Mouse (Mus musculus) liver (tissue): Measurements from ENCODE around the gene Fibp.
"Not testable (repeated sequence)": the region's sequence is repeated elsewhere in the genome, so short reads cannot be mapped to it uniquely, and the experiment has no call there.

Experiments
- DNase-seq: peaks from one replicate; pipeline ENCODE4 v3.0.0-alpha.2; 2020; ENCODE audit warnings: mixed read lengths

The Fibp gene

DNA sequence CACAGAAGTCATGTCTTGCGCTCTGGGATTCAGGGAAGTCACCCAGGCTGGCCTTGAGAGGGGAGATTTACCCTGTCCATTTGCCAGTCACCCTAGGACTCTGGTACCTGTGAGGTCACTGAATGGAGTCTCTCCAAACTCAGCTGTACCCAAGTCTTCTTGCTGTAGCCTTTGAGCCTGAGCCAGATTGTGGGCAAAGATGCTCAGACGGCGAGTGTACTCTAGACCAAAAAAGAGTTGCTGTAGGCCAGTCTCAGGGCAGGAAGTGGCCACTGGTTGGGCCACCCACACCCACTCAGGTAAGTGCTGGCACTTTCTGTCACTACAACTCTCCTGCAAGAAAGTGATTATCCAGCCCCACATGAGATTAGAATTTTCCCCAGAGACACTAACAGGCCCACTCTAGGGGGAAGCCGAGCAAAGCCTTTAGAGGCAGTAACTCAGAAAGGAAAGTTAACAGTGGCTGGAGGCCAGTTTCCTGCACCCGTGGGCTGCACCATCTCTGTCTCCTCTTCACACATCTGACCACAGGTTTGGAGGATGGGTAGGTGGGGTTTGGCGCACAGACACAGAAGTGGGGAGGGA, 6.6 kb downstream of the Fibp start:
- no peak for DNase-seq

DNA sequence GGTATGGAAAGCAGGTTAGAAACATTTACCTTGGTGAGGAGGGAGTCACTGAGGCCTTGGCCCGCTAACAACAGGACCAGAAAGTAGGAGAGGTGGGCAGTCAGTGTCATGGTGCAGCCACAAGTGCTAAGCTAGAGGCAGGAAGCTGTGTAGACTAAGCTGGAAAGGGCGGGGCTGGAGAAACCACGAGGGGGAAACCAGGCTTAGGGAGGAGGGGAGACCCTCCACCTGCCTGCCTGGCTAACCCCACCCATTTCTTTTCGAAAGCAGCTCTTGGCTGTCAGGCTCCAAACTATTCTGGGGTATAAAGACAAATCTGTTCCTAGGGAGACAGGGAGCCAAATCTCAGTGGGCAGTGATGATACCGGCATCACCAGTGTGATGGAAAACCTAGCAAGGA, 8.0 kb downstream of the Fibp start, which contains the start of gene Ctsw:
TSS of gene Ctsw (minus strand) at position 134 of the 400 bp plus-strand sequence.
- DNase-seq = no peak

DNA sequence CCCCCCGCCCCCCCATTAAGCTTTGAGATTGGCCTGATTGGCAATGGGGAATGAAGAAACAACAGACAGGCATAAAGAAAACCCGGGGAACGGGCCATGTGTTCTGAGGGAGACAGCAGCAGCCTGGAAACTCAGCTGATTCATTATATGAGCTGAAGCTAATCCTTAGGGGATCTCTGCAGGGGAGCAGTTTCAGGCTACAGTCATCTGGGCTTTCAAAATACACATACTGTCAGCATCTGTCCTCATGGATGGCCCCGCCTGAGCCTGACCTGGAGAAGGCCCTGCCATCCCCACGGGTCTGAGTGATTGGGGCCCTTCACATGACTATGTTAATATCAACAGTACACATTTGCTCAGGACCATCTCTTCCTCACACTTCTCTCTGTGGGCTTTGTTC, 11.4 kb downstream of the Fibp start:
- no peak for DNase-seq

DNA sequence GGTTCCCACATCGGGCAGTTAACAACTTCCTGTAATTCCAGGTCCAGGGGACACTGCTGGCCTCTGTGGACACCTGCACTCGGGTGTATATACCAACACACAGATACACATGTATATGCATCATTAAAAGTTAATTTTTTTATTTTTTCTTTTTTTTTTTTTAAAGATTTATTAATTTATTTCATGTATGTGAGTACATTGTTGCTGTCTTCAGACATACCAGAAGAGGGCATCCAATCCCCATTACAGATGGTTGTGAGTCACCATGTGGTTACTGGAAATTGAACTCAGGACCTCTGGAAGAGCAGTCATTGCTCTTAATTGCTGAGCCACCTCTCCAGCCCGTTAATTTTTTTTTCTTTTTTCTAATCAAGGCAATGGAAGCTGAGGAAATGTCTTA, 12.4 kb downstream of the Fibp start:
- no peak for DNase-seq

DNA sequence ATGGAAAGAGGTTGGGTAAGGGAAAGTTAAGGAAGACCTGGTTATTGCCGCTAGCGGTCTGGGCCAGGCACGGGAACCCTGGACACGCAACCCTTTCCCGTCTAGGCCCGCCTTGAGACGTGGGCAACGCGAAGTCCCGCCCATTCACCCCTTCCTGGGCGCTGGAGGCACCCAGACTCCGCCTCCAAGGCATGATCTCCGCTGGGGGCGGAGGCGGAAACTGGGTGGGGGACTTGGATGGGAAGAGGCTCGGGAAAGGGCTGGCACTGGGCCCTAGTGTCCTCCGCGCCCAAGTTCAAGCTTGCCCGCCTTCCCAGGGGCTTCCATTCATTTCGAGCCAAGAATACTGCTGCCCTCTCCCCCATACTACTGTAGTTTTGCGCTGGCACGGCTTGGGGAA, 13.3 kb downstream of the Fibp start, which contains the start of gene Efemp2:
TSS of gene Efemp2 (plus strand) at position 235 of the 400 bp plus-strand sequence.
- DNase-seq = peak; percentile 85

DNA sequence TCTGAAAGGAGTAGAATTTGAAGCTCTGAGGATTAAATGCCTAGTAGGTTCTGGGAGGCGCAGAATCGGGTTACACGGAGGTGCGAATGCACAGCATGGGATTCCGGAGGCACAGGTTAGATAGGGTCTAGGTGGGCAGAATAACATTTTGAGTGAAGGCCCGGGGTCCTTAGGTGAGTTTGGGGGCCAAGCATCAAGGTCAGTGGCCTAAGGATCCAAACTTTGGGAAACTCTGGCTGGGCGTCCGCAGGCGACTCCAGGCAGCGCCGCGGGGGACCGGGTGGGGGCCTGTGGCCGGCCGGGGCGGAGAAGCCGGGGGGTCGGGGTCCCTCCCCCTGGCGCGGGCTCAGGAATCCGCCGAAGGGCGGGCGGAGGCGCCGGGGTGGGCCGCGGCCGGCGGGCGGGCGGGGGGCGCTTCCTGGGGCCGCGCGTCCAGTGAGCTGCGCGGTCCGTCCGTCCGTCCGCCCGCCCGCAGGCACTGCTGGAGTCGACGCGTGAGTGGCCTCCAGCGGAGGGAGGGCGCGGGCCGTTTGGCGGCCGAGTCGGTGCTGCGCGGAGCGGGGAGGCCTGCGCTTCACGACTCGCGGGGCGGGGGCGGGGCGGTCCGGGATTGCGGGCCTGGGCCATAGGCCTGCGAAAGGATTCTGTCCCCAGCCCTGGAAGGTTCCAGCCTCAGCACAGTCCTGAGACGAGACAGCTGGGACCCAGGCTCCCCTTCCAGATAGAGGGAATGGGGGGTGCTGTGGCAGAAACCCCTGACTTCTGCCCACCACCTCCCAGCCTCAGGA, 14.1 kb downstream of the Fibp start:
- peak; percentile 42 for DNase-seq

DNA sequence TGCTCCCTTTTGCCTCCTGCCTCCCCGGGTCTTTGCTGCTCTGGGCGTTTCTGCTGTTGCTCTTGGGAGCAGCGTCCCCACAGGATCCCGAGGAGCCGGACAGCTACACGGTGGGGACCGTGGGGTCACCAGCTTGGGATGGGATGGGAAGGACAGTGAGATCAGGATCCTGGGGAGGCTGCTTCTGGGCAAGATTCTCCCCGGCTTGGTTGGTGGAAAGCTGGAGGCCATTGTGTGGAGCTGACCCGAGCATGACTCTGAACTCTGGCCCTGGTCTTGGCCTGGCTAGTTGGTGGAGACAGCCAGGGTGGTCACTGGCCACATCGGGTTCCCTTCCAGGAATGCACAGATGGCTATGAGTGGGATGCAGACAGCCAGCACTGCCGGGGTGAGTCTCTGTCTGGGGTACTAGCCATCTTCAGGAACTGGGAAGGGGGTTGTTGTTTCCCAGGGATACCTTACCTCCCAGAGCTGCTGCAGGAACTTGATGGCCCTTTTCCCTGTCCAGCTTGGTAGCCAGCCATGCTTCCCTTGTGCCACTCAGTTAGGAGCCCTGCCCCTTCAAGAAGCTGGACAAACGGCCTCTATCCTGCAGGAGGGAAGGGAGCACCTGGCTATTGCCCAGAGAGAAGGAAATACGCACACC, 14.8 kb downstream of the Fibp start:
- no peak for DNase-seq

DNA sequence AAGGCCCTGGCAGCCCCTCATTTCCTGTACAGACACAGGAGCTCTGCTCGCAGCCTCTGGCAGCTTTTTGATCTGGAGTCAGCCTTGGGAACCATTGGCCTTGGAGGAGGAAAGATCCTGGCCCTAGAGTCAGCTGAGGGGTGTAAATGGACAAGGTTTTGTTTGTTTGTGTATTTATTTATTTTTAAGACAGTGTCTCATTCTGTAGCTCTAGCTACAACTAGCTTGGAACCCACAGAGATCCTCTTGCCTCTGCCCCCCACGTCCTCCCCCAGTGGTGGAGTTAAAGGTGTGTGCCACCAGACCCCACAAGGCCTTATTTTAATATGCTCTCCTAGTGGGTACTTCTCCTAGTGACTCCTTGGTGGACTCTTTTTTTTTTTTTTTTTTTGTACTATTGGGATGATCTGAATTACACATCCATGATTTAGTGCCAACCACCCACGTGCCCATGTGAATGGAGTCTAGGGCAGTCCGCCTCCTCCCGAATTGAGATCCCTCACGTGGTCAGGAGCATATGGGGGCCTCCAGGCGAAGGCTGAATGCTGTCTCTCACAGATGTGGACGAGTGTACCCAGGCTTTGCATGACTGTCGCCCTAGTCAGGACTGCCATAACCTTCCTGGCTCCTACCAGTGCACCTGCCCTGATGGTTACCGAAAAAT, 16.7 kb downstream of the Fibp start:
- no peak for DNase-seq

DNA sequence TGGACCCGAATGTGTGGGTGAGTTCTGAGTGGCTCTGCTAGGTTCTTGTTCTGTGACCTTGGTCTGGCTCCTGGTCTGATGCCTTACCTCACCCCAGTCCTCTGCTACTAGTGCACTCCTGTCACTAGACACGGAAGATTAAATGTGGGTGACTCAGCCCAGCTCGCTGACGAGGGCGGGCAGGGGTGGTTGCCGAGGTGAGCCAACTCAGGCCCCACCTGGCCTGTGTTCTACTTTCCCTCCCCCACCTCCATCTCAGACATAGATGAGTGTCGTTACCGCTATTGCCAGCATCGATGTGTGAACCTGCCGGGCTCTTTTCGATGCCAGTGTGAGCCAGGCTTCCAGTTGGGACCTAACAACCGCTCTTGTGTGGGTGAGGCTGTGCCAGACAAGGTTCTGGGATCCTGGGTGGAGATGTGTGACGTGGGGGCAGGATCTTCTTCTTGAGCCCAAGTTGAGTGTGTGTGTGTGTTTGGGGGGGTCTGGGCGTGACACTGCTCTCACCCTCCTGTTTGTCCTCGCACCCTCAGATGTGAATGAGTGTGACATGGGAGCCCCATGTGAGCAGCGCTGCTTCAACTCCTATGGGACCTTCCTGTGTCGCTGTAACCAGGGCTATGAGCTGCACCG, 17.4 kb downstream of the Fibp start:
- DNase-seq = no peak

DNA sequence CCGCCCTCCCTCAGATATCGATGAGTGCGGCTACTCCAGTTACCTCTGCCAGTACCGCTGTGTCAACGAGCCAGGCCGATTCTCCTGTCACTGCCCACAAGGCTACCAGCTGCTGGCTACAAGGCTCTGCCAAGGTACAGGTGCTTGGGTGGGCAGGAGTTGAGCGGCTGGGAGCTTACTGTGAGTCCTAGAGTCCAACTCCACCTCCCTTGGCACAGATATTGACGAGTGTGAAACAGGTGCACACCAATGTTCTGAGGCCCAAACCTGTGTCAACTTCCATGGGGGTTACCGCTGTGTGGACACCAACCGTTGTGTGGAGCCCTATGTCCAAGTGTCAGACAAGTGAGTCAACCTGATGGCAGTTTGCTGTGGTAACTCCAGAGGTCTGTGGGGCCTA, 19.6 kb downstream of the Fibp start:
- DNase-seq = no peak

DNA sequence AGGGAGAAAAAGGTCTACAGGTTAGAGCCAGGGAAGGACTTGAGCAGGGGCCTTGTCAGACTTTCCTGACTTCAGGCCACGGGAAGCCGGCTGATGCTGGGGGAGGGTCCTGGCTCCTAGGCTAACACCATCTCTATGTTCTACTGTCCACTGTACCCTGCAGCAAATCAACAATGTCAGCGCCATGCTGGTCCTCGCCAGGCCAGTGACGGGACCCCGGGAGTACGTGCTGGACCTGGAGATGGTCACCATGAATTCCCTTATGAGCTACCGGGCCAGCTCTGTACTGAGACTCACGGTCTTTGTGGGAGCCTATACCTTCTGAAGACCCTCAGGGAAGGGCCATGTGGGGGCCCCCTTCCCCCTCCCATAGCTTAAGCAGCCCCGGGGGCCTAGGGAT, 21.0 kb downstream of the Fibp start:
- DNase-seq = no peak

DNA sequence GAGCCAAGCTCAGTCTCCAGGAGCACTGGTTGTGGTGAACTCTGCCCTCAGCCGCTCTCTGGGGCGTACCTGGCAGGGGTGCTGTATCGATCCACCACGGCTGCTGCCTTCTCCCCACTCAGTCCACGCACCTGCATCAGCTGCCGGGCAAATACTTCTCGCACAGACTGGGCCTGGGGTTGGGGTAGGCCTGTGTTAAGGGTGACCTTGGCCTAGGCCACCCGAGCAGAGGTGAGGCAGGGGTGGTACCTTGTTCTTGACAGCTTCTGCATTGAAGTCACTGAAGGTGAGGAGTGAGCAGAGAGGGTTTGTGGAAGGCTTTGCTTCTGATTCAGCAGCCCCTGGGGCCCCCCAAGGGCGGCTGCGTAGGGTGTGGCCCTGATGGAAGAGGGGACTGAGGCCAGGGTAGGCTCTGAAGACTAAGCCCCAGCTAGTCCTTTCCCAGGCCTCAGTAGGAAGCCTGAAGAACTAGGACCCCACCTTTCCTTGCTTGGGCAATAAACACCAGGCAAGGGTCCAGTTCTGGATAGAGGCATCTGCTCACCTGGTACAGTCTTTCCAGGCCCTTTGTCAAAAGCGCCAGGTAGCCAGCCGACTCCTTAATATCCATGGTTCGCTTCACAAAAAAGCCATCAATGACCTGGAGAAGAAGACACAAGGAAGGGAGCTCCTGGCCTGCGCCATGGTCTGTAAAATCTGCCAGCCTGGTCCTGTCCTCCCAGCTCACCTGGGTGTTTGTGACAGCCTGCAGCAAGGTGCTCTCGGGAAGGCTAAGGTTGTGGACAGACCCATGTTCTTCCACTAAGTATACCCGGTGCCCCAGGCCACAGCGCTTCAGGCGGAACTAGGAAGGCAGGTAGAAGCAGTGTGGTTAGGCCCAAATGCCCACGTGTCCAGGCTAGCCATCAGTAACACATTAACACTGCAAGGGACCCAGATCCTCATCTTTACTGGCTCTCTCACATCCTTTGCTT, 23.3 kb downstream of the Fibp start:
- DNase-seq = no peak

DNA sequence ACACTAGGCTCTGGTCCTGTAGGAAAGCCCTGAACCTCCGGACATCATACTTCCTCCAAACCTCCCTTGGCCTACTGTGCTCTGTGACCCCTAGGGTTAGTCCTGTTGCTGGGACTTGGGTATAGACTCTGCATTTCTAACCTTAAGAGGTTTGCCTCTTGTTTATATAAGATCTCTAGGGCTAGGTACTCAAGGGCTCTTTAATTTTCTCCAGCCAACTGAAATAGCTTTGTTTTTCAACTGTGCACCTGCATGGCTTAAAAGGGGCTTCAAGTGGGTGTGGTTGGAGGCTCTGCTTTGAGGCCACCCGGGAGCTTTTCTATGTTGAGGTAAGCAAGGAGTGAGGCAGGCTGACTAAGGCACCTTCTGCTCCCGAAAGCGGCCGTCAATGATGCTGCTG, 24.1 kb downstream of the Fibp start:
- DNase-seq = no peak

DNA sequence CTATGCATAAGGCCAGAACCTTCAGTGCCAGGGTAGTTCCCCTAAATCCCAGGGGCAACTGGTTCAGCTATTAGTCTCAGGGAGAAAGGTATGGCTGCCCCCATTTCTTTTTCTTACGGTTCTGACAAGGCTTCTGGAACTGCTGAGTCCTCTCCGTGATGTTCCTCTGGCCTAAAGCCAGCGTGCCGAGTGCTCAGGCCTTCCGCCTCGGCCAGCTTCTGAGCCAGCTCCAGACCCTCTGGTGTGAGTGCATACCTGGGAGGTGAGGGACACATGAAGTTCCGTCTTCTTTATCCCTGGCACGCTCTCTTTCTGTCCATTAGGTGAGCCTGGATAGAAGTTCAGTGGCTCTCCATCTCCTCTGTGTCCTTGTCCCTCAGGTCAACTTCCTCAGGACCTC, 25.0 kb downstream of the Fibp start:
- DNase-seq = no peak

DNA sequence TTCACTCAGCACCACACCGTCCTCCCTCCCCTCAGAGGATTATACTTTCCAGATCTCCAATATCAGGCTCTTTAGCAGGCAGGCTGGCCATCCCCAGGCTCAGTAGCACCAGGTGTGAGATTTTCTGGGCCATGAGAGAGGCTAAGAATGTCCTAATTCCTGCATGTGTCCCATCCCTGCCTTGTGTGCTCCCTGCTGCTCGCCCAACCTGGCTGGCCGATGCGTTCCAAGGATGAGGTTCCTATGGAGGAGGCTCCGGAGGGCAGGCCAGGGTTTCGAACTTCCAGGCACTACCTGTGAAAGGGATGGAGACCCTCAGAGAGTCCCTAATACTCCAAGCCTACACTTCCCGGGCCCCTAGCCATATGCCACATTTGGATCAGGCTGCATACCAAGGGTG, 25.4 kb downstream of the Fibp start:
- DNase-seq = no peak

DNA sequence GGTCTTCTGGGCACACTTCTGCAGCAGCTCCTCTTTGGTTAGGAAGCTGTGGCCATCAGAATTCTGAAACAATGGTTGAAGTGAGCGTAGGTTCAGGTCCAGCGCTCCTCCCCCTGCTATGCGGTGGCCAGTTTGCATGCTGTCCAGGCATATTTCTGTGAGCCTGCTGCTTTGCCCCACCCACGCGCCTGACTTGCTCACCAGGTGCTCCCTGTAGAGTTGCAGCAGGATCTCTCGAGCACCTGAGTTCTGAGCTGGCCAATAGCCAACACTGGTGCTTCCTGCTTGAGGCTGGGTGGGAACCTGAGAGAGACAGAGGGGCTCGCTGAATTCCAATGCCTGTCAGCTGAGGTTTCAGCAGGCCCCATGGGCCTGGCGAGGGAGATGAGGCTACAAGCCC, 25.9 kb downstream of the Fibp start:
- no peak for DNase-seq

DNA sequence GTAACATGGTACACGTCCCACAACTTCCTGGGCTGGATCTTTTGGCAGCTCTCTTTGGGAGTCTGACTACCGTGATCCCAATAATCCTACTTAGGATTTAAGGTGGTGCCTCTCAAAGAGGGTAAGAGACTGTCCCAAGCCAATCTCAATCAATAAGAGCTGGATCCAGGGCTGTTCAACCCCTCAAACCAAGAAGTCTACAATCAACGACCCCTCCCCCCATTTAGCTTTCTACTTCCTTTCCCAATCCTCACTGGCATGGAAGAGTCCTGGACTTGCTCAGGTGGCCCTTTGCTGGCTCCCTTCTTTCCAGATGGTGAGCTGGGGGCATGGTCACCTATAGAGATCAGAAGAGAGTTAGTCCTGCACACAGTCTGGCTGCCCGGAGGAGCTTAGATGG, 26.4 kb downstream of the Fibp start:
- no peak for DNase-seq

DNA sequence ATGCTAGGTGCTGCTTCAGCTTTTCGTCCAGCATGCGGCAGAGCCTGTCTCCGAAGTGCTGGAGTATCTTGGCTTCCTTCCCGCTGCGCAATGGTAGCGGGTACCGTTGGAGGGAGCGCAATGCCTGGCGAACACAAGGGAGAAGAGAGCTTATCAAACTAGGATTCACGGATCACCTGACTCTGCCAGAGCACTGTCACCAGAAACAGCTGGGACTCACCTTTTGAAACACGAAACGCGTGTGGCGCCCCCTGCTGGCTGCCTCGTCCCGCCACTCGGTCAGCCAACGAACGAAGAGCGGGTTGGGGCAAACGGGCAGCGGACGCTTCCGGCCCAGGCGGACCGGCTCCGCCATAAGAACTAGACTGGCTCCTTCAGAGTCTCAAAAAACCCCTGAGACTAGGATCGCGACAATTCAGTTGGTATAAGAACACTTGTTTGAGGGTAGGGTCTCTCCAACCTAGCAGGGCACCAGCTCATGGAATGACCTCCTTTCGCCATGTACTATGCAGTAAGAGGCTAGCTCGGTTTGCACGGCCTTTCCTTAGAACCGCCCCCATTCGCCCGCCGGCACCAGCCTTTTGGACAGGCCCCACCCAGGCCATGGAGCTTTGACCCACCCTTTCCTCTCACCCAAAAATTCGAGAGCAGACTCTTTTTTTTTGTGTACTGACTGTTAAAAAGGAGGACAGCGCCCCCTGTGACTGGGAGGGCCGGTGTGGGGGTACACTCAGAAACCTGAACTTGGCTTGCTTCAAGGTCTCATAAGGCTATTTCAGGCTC, 27.5 kb downstream of the Fibp start, which contains the start of gene Mus81:
TSS of gene Mus81 (minus strand) at position 635 of the 783 bp plus-strand sequence.
- peak; percentile 96 for DNase-seq

DNA sequence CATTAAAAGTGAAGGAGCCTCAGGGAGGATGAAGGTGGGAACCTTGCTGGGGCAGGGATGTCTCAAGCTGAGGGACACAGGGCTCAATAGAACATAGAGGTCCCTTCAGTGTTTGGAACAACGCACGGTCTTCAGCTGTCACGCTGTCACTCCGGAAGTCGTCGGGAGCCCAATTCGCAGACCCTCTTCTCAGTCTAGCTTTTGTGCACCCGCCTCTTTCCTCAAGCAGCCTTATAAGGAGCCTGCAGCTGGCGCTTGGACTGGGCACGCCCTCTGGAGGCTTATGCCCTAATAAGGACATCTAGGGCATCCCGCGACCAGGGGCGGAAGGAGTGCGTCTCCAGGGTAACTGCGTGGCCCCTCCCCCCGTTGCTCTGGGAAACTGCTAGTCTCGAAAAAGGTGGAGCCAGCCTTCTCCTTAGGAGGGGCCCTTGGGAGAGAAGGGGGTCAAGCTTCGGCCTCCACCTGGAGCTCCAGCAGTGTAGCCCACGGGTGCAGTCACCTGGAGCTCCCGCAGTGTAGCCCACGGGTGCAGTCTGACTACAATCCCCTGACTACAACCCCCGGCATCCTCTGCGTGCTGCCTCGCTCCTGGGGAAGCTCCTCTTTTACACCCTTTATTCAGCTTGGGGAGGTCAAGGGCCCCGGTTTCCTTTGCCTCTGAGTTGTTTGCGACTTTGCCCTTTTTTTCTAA, 28.6 kb downstream of the Fibp start:
- DNase-seq = peak; percentile 99

DNA sequence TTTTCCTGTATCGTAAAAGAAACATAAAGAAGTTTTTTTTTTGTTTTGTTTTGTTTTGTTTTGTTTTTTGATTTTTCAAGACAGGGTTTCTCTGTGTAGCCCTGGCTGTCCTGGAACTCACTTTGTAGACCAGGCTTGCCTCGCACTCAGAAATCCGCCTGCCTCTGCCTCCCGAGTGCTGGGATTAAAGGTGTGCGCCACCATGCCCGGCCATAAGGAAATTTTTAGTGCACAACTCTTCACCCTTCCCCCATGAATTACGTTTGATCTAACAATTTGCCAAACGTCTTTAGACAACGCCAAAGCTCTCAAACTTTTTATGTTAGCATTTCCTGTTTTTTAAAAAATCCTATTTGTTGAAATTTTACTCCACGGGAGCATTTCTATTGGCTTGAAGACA, 29.3 kb downstream of the Fibp start:
- not testable (repeated sequence) for DNase-seq
